Mouse (Mus musculus): ENCODE results near the gene Crabp2.
A peak's percentile ranks its signal among the peaks of the same experiment; 100 is the strongest.

The Crabp2 gene

GRCm38 (mm10) chr3:87960191-87960585 lies 11.7 kb downstream of the Crabp2 start:
- DNase-seq = no peak

- DNase-seq = peak; percentile 50
These were observed 12.2 kb downstream of the Crabp2 start for GRCm38 (mm10) chr3:87960586-87961191.

- DNase-seq = no peak
These were observed 21.9 kb downstream of the Crabp2 start for GRCm38 (mm10) chr3:87970184-87970938.

- DNase-seq = no peak
These were observed 22.5 kb downstream of the Crabp2 start, which contains the start of gene Nes for GRCm38 (mm10) chr3:87970939-87971488. Gene Nes (plus strand): TSS chr3:87971078.

- no peak for DNase-seq
These were observed 23.2 kb downstream of the Crabp2 start for GRCm38 (mm10) chr3:87971489-87972202.

GRCm38 (mm10) chr3:87972203-87972664 lies 23.8 kb downstream of the Crabp2 start:
- DNase-seq = no peak

- no peak for DNase-seq
These were observed 24.3 kb downstream of the Crabp2 start for GRCm38 (mm10) chr3:87972776-87973175.

GRCm38 (mm10) chr3:87973593-87974380 lies 25.3 kb downstream of the Crabp2 start:
- no peak for DNase-seq

GRCm38 (mm10) chr3:87974381-87974987 lies 26.0 kb downstream of the Crabp2 start:
- DNase-seq = no peak

GRCm38 (mm10) chr3:87979493-87979892 lies 31.0 kb downstream of the Crabp2 start:
- DNase-seq = no peak

GRCm38 (mm10) chr3:87980085-87980484 lies 31.6 kb downstream of the Crabp2 start:
- DNase-seq = no peak

GRCm38 (mm10) chr3:87980728-87981127 lies 32.3 kb downstream of the Crabp2 start:
- DNase-seq = no peak

GRCm38 (mm10) chr3:87981214-87981760 lies 32.8 kb downstream of the Crabp2 start:
- DNase-seq = no peak

GRCm38 (mm10) chr3:87981894-87982835 lies 33.7 kb downstream of the Crabp2 start:
- no peak for DNase-seq

GRCm38 (mm10) chr3:87982836-87983601 lies 34.6 kb downstream of the Crabp2 start:
- DNase-seq = no peak

- DNase-seq = no peak
These were observed 35.2 kb downstream of the Crabp2 start for GRCm38 (mm10) chr3:87983627-87984026.

GRCm38 (mm10) chr3:87984094-87984493 lies 35.6 kb downstream of the Crabp2 start:
- DNase-seq = no peak

GRCm38 (mm10) chr3:87985505-87986320 lies 37.2 kb downstream of the Crabp2 start:
- DNase-seq = no peak

- DNase-seq = peak; percentile 82
These were observed 38.4 kb downstream of the Crabp2 start for GRCm38 (mm10) chr3:87986868-87987267.
